Mouse (Mus musculus): ENCODE results near the gene A3galt2. TPM values are rescaled to one million over a fixed set of nuclear protein-coding genes. Genes with fewer than 3 reads are reported as not detected.

The A3galt2 gene
- total RNA-seq, 2 experiments from 2014 or later, result 0.42 to 0.75 TPM

DNA sequence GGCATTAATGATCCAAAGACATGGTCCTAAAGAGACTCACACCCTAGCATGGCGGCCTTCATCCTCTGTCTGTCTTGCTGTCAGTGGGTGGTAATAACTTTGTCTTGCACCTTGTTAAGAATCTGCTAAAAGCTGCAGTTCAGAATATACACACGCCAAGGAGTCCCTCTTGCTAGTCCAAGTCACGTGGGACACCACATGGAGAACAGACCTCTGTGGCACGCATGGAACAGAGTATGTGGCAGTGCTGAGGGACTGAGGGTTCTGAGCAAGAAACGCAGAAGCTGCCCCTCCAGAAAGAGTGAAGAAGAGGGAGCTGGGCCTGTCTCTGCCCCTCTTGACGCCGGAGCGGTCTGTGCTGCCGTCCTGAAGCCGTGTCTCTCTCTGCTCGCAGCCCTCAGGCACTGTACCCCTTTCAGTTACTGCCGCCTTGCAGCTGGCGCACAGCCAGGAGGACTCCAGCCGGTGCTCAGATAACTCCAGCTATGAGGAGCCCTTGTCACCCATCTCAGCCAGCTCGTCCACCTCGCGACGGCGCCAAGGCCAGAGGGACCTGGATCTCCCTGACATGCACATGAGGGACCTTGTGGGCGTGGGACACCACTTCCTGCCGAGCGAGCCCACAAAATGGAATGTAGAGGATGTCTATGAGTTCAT is 7.4 kb upstream of the A3galt2 start:
- no peak for DNase-seq (ENCODE audit: low spot score in 2 of 2)
- intact Hi-C loops (cut with DNase I), result no loop called here

DNA sequence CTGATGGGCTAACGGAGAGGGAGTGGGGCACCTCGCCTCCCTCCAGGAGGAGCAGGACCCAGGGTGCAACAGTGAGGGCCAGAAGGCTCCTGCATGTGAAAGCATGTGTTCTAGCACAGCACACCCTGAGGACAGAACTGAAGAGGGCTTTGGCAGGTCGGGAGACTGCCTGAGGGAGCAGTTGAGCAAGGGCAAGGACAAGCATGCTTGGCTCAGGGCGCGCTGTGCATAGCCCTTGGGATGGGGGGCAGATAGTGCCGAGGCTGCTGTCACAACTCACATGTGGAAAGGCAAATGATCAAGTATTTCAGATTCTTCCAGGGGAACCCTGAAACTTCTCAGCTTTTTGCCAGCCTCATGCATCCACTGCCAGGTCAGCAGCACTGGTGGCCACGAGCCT is 6.9 kb upstream of the A3galt2 start:
- no peak for DNase-seq (ENCODE audit: low spot score in 2 of 2)
- intact Hi-C loops (cut with DNase I), result no loop called here

DNA sequence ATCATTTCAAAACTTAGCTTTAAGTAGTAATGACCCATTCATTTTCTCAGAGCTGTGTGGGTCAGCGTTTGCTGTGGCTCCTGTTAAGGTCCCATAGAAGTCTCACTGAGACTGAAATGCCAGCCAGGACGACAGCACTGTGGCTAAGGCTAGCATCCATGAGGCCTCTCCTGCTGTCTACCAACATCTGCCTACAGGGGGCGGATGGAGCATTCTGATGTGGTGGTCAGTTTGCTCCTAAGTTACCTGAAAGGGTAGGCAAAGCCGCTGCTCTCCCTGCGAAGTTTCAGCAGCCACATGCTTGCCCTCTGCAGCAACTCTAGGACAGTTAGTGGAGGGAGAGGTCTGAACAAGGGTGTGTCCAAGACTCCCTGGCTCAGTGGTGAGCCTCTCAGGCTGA is 4.2 kb upstream of the A3galt2 start:
- DNase-seq (ENCODE audit: low spot score in 2 of 2), result no peak
- intact Hi-C loops (cut with DNase I), result no loop called here

DNA sequence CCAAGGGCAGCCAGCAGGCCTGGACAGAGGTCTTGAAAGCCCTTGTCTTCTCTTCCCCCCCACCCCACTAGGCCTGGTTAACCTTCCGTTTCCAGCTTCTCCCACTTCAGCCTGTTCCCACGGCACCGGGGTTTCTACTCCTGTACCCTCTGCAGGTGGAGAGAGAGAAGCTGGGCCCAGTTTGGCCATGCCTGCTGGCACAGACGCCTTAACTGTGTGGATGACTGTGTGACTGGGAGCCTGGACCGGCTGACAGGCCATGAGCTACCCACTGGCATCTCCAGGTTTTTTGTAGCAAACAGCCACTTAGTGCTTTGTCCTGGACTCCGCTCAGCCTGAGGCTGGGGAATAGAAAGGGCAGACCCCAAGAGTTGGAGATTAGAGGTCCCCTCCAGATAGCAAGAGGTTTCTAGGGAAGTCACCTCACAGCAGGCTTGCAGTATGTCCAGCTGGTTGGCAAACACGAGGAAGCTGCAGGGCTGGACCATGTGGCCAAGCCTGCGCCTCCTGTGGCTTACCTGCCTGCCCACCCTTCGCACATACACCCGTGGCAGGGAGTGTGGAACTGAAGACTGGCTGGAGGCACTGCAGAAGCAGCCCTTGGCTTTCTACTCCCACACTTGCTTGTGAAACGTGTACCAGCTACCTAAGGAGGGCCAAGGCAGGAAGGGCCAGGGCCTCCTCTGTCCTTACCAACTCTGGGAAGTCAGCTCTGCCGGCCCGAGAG is 3.0 kb upstream of the A3galt2 start:
- DNase-seq (ENCODE audit: low spot score in 2 of 2), result no peak
- intact Hi-C loops (cut with DNase I), result no loop called here

DNA sequence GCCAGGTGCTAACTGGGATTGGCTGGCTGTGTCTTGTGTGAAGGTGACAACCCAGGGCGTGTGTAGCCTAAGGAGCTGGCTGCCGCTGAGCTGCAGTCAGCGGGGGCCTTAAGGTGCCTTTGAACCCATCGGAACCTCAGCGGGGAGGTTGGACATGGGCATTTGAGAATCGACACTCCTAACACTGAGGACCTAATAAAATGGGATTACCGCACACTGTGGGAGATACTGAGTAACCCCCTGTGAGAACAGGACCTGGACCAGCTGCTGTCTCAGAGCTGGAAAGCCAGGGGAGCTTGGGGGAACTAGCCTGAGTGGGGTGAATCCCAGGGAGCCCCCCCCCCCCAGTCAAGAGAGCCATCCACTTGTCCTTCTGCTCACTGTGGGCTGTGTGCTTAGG is 1.6 kb upstream of the A3galt2 start:
- intact Hi-C loops (cut with DNase I), result no loop called here
- DNase-seq (ENCODE audit: low spot score in 2 of 2), result no peak

DNA sequence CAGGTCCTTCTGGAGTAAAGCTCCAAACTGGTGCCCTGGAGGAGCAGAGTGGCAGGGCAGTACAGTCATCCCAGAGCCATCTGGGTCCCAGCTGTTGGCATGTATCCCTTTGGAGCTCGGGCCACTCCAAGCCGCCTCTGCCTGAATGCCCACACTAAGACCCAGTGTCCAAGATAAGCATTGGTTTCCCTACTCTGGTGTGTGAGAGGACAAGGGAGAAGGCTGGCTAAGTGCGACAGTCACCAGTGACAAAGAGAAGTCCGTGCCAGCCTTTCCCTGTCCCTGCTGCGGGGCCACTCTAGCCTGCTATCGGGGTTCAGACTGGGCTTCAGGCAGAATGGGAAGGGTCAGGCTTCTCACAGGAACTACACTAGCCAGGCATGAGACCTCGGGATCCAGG is 736 bp downstream of the A3galt2 start:
- intact Hi-C loops (cut with DNase I), result no loop called here

DNA sequence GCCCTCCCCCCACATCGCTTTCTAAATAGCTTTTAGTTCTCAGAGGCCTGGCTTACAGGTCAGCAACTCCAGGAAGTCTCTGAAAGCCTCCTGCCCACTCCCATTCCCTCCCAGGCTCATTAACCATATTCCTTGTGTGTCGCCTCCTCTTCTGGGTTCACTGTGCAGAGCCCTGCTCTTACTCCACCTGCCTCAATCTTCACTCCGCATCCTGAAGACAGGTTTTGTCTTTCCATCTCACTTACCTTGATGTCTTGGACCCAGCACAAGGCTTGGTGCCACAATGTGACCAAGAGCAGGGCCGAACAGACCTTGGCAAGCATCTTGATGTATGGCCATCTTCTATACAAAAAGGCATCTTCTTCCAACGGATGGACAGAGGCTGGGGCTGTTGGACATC is 4.0 kb downstream of the A3galt2 start:
- no peak for DNase-seq (ENCODE audit: low spot score in 2 of 2)
- intact Hi-C loops (cut with DNase I), result no loop called here

More for the DNA sequence above, 736 bp downstream of the A3galt2 start:
- no peak for DNase-seq (ENCODE audit: low spot score in 2 of 2)

DNA sequence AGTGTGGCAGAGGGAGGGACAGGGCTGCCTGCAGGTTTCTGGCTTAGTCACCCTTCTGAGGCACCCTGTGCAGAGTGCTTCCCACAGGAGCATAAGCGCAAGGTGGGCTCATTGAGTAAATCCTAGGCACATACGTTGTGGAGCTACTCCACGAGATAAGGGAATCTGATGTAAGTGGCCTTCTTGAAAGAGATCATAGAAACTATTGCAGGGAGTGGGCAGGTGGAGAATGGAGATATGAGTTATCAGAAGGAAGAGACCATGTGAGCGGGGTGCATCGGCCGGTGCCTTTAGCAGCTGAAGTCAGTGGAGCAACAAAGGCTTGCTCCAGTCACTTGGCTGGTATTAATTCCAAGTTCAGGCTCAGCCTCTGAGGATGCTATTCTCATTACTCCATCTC is 4.9 kb downstream of the A3galt2 start:
- DNase-seq (ENCODE audit: low spot score in 2 of 2), result no peak
- intact Hi-C loops (cut with DNase I), result no loop called here

DNA sequence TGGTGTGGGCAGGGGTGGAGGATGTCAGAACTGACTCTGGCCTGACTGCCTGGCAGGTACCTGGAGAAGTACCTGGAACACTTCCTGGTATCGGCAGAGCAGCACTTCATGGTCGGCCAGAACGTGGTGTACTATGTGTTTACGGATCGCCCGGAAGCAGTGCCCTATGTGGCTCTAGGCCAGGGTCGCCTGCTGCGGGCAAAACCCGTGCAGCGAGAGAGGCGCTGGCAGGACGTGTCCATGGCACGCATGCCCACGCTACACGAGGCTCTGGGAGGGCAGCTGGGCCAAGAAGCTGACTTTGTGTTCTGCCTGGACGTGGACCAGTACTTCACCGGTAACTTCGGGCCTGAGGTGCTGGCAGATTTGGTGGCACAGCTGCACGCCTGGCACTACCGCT is 11.8 kb downstream of the A3galt2 start:
- DNase-seq (ENCODE audit: low spot score in 2 of 2), result no peak
- intact Hi-C loops (cut with DNase I), result no loop called here

DNA sequence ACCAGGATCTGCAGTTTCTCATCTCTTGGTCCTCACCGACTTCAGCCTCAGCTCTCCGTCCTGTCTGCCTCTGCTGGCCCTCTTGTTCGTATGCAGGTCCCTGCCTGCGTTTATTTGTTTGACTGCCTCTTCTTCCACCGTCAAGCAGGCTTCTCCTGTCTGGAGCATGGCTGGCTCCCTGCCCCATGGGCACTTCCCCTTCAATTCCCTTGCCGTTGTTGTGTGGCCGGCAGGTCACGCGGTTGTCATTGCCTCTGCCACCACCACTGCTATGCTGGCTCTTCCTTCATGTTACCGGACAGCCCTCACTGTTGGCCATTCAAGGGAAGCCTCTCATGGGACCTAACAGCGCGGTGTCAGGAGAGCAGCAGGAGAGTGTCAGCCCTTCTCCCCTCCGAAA is 13.0 kb downstream of the A3galt2 start:
- intact Hi-C loops (cut with DNase I), result no loop called here

DNA sequence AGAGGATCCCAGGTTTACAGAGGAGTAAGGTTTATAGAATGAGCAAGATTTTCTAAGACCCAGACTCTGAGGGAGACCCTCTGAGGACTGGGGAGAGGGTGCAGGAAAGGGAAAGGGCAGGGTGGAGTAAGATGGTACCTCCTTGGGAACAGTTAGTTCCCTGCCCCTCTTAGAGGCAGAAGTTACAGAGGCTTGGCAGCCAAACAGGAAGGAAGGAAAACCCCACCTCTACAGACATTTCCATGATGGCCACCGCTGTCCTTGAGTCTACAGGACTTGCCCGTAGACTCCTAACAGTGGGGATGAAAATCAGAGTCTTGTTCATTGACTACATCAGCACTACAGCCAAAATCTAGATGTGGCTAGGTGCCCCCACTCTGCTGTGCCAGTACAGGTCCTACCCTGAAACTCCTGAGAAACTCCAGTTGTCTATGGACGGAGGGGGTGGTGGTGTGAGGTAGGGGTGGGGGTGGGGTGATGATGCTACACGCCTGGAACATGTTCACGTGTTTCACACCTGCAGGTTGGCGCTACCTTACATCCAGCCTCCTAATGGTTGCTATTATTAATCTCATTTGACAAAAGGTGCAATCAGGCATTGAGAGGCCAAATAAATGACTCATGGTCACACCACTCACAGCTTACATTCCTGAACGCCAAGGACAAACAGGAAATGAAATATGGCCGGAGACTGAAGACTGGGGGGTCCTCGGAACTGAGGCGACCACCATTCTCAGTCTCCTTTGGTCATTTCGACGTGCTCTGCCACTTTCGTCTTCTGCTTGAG is 14.6 kb downstream of the A3galt2 start:
- intact Hi-C loops (cut with DNase I), result loop anchor here (10.0 kb wide), 1 partner anchor 155 kb away; the partner anchor contains the start of genes Tlr12 and Zscan20
- DNase-seq (ENCODE audit: low spot score in 2 of 2), result no peak

More for the DNA sequence above, 13.0 kb downstream of the A3galt2 start:
- no peak for DNase-seq (ENCODE audit: low spot score in 2 of 2)

DNA sequence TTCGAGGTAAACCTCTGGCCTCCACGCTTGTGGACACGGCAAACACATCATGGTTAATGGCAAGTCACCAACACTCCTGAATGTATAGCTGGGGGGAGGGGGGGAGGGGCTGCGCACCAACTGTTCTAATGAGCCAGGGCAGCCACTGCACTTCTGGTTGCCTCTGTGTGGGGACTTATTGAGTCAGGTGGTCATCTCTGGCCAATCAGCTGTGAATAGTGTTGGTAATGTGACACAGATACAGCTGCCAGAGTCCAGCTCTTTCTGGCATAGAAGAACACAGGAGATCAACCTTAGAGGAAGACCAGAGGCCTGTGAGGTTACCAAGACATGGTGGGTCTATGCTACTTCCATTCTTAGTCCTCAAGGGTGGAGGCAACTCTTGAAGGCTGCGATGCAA is 15.5 kb downstream of the A3galt2 start:
- DNase-seq (ENCODE audit: low spot score in 2 of 2), result no peak
- intact Hi-C loops (cut with DNase I), result loop anchor here (10.0 kb wide), 1 partner anchor 156 kb away; the partner anchor contains the start of genes Tlr12 and Zscan20

DNA sequence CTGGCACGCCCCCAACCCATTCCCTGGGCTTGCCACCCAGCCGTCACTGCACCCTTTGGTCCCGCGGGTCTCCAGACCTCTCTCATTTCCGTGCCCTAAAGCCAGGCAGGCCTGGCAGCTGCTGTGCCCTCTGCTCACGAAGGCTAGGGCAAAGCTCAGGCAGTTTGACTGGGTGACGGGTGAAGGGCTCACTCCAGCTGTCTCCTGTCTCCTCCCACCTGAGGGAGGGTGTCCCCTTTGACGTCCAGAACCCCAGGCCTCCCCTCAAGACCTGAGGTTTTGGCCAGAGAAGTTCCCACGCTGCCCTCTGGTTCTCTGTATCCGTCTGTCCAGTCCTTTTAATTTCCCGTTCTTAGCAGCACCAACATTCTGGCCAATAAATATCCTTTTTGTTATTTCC is 18.7 kb downstream of the A3galt2 start:
- intact Hi-C loops (cut with DNase I), result loop anchor here (10.0 kb wide), 1 partner anchor 159 kb away; the partner anchor contains the start of genes Tlr12 and Zscan20

DNA sequence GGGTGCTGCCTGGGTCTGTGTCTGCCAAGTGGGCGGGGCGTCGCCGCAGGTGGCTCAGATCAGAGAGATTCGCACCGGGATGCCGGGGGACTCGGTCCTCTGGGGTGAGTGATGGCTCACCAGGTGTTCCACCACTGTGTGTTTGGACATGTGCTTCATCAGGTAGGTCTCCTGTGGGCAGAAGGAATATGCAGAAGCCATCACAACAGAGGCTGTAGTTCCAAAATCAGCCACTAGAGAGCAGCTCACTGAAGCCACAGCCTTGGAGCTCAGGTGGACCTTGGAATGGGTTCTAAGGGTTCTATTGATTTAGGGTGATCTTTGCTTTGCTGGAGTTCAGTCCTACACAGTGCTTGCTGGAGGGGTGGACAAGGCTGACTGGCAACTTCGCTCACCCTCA is 19.3 kb downstream of the A3galt2 start:
- intact Hi-C loops (cut with DNase I), result loop anchor here (10.0 kb wide), 1 partner anchor 160 kb away; the partner anchor contains the start of genes Tlr12 and Zscan20
- peak; percentile 48 to 68 for DNase-seq (ENCODE audit: low spot score in 2 of 2)

More for the DNA sequence above, 18.7 kb downstream of the A3galt2 start:
- no peak for DNase-seq (ENCODE audit: low spot score in 2 of 2)

DNA sequence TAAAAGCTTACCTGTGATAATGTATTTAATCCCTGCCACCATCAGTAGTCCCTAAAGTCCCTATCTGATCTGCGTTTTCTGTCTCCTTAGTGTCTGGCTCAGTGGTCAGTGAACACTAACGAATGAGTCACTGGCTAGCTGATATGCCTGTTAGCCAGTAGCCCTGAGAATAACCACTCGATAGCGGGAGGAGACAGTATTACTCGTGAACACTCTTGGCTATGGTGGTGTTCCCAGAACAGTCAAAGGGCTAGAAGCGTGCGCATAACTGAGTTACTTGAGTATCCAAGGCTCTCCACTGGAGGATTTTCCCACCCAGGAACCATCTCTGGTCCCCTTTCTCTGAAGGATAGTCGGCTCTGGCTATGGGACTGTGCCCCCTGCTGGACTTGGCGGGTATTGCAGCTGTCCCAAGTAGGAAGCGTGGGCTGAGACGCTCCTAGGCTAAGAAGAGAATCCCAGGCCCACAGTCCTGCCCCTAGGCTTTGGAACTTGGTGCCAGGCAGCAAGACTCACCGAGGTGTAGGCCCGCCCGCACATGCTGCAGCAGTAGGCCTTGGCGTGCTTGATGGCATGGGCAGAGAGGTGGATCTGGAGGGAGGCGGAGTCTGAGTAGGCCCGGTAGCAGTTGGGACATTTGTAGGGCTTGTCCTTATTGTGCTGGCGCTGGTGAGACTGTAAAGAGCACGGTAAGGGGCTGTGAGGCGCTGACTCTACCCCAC is 21.6 kb downstream of the A3galt2 start:
- peak; percentile 77 to 80 for DNase-seq (ENCODE audit: low spot score in 2 of 2)
- intact Hi-C loops (cut with DNase I), result loop anchor here (2.0 to 10.0 kb wide), 3 partner anchors 66 to 162 kb away; partner anchors contain the start of genes Tlr12 and Zscan20

DNA sequence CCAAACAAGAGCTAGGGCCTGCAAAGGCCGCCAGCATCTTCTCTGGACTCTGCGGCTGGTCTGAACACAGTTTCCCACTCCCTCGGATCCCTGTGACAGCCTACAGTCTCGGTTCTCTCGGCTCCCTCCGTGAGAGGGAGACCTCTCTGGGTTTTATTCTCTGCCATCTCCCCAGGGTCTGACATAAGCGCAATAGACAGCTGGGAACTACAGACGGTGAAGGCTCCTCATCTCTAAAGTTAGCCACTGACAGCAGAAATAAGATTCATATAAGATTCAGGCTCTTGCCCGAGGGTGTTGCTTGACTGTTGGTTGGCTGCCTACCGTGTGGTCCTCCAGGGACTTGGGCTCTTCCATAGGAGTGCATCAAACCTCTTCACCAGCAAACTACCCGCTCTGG is 22.4 kb downstream of the A3galt2 start:
- intact Hi-C loops (cut with DNase I), result loop anchor here (2.0 to 10.0 kb wide), 3 partner anchors 67 to 163 kb away; partner anchors contain the start of genes Tlr12 and Zscan20
- peak in 1 of 2 experiments; percentile 61 for DNase-seq (ENCODE audit: low spot score in 2 of 2)

DNA sequence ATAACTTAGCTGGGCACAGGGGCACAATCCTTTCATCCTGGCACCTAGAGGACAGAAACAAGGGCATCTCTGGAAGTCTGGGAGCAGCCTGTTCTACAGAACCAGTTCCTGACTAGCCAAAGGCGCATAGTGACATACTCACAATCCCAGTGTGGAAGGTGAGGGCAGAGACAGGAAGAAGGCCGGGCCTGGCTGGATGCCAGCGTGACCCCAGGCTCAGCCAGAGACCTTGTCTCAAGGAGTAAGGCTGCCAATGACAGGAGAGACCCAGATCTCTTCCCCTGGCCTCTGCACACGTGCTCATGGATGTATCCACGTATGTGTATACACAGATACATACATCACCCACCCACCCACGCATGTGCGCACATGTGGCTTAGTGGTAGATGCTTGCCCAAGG is 26.9 kb downstream of the A3galt2 start:
- intact Hi-C loops (cut with DNase I), result no loop called here
- DNase-seq (ENCODE audit: low spot score in 2 of 2), result no peak

DNA sequence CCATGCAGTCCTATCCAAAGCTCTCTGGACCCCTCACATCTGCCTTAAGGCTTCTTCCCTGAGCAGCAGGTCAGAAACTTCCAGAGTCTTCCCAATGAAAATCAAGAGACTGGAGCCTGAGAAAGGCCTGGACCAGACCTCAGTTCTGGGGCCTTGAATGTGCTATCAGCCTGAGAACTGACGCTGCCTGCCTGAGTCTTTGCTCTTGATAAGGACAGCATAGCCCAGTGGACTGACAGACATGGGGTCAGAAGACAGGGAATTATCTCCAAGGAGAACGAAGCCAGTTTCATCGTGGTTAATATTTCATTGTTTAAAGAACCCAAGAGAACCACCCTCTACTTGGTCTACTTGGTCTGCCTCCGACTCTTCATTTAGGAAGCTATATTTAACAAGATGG is 27.5 kb downstream of the A3galt2 start:
- DNase-seq (ENCODE audit: low spot score in 2 of 2), result no peak
- intact Hi-C loops (cut with DNase I), result no loop called here

DNA sequence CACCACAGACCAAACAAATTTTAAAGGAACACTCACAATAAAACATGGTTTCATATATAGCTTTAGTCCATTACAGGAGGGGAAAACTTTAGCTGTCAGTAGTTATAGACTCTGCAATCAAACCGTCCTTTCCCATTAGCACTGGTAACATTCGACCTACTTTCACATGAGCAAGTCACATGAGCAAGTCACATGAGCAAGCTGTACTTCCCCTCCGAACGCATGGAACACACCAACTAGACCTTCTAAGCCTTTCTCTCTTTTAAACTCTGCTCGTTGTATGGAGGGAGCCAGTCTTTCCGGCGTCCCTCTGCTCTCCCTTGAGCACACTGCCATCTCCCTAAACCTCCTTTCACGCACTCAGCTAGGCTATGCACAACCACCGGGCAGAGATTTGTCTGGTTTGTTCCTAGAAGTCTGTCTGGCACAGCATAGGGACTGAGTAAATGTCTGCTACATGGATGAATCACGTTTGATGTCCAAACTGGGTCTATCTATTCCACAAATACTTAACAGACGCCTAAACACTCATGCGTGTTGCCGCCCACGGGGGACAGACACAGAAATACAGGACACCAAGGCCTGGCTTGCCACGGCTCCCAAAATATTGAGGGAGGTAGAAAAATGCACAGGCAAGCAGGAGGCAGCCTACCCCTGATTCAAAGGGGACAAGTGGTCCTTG is 29.9 kb downstream of the A3galt2 start:
- intact Hi-C loops (cut with DNase I), result no loop called here
- no peak for DNase-seq (ENCODE audit: low spot score in 2 of 2)

All from left cerebral cortex, postnatal 14 days (tissue).